Mouse (Mus musculus) embryonic facial prominence, embryonic 11.5 days (tissue): ENCODE results near the gene Draxin. TPM values are rescaled to one million over a fixed set of nuclear protein-coding genes. Genes with fewer than 3 reads are reported as not detected.
A peak's percentile ranks its signal among the peaks of the same experiment; 100 is the strongest.

Experiments
- ATAC-seq: fragments of 200-750 bp; cut with Nextera tagmentation; replicated peaks from 2 replicates; pipeline ENCODE4 v1.8.0; 2017; ENCODE audit warnings: low read depth; ENCODE audit not compliant: insufficient number of reproducible peaks, low FRiP score, low TSS enrichment
- DNase-seq: peaks from one replicate; pipeline ENCODE4 v3.0.0-alpha.2; 2015; ENCODE audit warnings: low spot score
- H3K27ac ChIP-seq: fragments of 300-500 bp; sonication (generic); replicated peaks from 2 replicates; pipeline ENCODE4 v1.5.1; 2014; ENCODE audit warnings: mild to moderate bottlenecking, low read depth, low read length, control low read depth
- H3K27me3 ChIP-seq: fragments of 300-500 bp; sonication (generic); 2 replicates; pipeline ENCODE4 v1.6.1; 2014; ENCODE audit warnings: mild to moderate bottlenecking, low read length, moderate library complexity, mixed read lengths; ENCODE audit not compliant: control insufficient read depth, insufficient read depth
- H3K36me3 ChIP-seq: fragments of 300-500 bp; sonication (generic); replicated peaks from 2 replicates; pipeline ENCODE4 v1.6.1; 2014; ENCODE audit warnings: low read depth, mild to moderate bottlenecking, low read length, moderate library complexity, mixed read lengths; ENCODE audit not compliant: control insufficient read depth, insufficient read depth
- H3K4me1 ChIP-seq: fragments of 300-500 bp; sonication (generic); 2 replicates; pipeline ENCODE4 v1.6.1; 2014; ENCODE audit warnings: low read length, mixed read lengths; ENCODE audit not compliant: control insufficient read depth, insufficient read depth
- H3K4me2 ChIP-seq: fragments of 300-500 bp; sonication (generic); 2 replicates; pipeline ENCODE4 v1.6.1; 2014; ENCODE audit warnings: low read depth, mild to moderate bottlenecking, control low read depth, low read length, moderate library complexity
- H3K4me3 ChIP-seq: fragments of 300-500 bp; sonication (generic); 2 replicates; pipeline ENCODE4 v1.5.1; 2014; ENCODE audit warnings: low read depth, low read length, control low read depth
- H3K9ac ChIP-seq: fragments of 300-500 bp; sonication (generic); replicated peaks from 2 replicates; pipeline ENCODE4 v1.6.1; 2014; ENCODE audit warnings: mild to moderate bottlenecking, control low read depth, low read length
- H3K9me3 ChIP-seq: fragments of 300-500 bp; sonication (generic); replicated peaks from 2 replicates; pipeline ENCODE4 v1.6.1; 2016; ENCODE audit warnings: mild to moderate bottlenecking, low read length, inconsistent platforms, mixed read lengths; ENCODE audit not compliant: control insufficient read depth
- WGBS: fragments of 180-500 bp; shearing (Covaris S2); extraction: QIAGEN DNeasy Blood & Tissue Kit; methylation state at CpG from one replicate; pipeline ENCODE4 v1.1.7; 2014; 5-methylcytosine and 5-hydroxymethylcytosine counted together
- polyA plus RNA-seq: library from polyadenylated mRNA; unstranded; fragments of >200 nt; fragmentation: Nextera tagmentation; extraction: Ambion mirVana; gene quantifications from 2 replicates; pipeline ENCODE4 v1.2.1, GENCODE M21; 2014

Draxin gene
- polyA plus RNA-seq, 1 experiment from 2014 or later: 1.2 TPM

DNA sequence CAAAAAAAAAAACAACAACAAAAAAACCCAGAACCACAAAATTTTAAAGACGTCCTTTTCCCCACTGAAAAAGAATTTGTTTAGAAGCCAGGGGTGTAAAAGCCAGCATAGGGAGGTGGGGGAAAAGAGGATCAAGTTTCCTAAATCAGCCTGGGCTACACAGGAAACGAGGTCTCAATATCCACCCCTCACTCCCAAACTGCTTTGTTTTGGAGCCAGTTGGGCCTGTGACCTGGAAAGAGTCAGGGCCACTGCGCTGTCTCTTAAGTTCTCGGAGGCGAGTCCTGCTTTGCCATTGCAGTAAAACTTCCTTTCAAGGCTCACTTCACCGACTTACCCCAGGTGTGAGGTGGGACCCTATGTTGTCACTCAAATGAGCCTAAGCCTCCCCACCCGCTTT lies 19.7 kb upstream of the Draxin start:
- Histone ChIP-seq H3K9ac (no peak overlapping the region), H3K4me3 (no peak overlapping the region), H3K27me3 (no peaks in the 10 kb centered on the region), H3K36me3 (peaks cover 2% of the 10 kb centered on the region), H3K4me1 (no peaks in the 10 kb centered on the region; the same call in 1 of the 2 replicates), H3K4me2 (no peak overlapping the region), H3K9me3 (no peaks in the 10 kb centered on the region), H3K27ac (no peak overlapping the region)
- ATAC-seq: no peak
- peak; percentile 28 for DNase-seq
- 17% methylated on average over 7 of the region's 7 CpGs for WGBS

DNA sequence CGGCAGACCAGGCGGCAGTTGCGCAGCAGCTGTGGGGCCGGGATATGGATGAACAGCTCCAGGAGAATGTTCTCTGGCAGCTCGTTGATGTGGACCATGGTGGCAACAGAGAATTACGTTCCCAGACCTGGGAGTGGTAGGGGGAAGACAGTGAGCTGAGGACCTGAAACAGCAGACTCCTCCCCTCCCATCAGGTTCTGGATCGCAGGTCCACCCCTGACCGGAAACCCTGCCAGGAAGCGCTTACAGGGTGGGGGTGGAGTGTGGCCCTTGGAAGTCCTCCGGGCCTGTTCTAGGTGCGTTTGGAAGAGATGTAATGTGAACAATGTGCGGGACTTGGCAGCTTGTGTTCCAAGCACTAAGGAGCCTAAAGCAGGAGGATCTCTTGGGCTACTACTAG lies 19.0 kb upstream of the Draxin start:
- no peak overlapping the region for H3K4me3 ChIP-seq
- H3K36me3 ChIP-seq: peaks cover 2% of the 10 kb centered on the region
- no peak overlapping the region for H3K27ac ChIP-seq
- no peaks in the 10 kb centered on the region; the same call in 1 of the 2 replicates for H3K4me1 ChIP-seq
- H3K27me3 ChIP-seq: no peaks in the 10 kb centered on the region
- no peak for ATAC-seq
- DNase-seq: no peak
- no peak overlapping the region for H3K4me2 ChIP-seq
- no peak overlapping the region for H3K9ac ChIP-seq
- H3K9me3 ChIP-seq: no peaks in the 10 kb centered on the region
- WGBS: 57% methylated on average over 12 of the region's 12 CpGs

DNA sequence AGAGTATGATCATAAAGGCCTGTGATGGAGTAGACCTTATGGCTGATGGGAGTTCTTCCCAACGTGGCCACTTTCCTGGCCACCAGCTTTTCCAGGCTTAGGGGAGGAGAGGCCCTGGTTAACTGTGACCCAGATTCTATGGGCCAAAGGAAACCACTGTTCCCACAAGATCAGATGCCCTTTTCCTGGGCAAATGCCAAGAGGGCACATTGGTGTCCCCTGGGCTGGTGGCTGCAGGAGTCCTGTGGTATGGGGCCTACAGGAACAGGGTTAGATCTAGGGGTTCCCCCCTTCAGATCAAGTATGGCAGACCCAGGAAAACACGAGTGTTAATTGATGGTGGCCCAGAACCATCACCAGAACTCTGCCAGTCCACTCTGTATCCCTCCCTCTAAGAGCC lies 17.2 kb upstream of the Draxin start:
- DNase-seq: no peak
- Histone ChIP-seq H3K4me2 (no peak overlapping the region), H3K4me3 (no peak overlapping the region), H3K36me3 (peaks cover 2% of the 10 kb centered on the region), H3K9ac (no peak overlapping the region), H3K27me3 (no peaks in the 10 kb centered on the region), H3K9me3 (no peaks in the 10 kb centered on the region), H3K4me1 (no peaks in the 10 kb centered on the region; the same call in 1 of the 2 replicates), H3K27ac (no peak overlapping the region)
- WGBS: 97% methylated on average over 2 of the region's 2 CpGs
- ATAC-seq: no peak

DNA sequence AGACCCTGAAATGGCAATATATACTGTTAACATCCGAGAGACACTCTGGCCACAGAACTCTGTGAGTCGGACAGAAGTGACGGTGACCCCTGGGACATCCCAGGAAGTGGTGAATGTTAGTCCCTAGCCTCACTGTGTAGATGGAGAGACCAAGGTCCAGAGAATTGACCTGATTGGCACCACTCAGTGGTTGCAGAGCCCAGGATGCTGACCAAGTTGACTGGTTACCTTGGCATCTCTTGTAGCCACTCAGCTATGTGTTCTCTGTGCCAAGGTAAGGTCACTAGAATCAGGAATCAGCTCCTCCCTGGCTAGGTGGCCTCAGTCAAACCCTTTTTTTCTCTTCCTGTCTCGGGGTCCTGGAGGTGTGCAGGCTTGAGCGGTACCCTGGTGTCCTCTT lies 13.2 kb upstream of the Draxin start:
- no peak overlapping the region for H3K9ac ChIP-seq
- ATAC-seq (no peak), DNase-seq (no peak)
- peaks cover 2% of the 10 kb centered on the region for H3K36me3 ChIP-seq
- no peaks in the 10 kb centered on the region for H3K27me3 ChIP-seq
- H3K4me2 ChIP-seq: no peak overlapping the region
- no peaks in the 10 kb centered on the region for H3K9me3 ChIP-seq
- WGBS: 83% methylated on average over 5 of the region's 5 CpGs
- H3K4me3 ChIP-seq: no peak overlapping the region
- peaks cover 4% of the 10 kb centered on the region for H3K4me1 ChIP-seq
- H3K27ac ChIP-seq: no peak overlapping the region

GRCm38 (mm10) chr4:148140098-148141011 lies 9.9 kb upstream of the Draxin start:
- H3K27ac ChIP-seq: peak overlapping the region; percentile 67
- peaks cover 4% of the 10 kb centered on the region for H3K4me1 ChIP-seq
- H3K4me3 ChIP-seq: peak overlapping the region; percentile 62
- peaks cover 2% of the 10 kb centered on the region; the same call in 1 of the 2 replicates for H3K27me3 ChIP-seq
- DNase-seq (peak; percentile 94), ATAC-seq (peak; percentile 91)
- no peaks in the 10 kb centered on the region; the same call in 1 of the 2 replicates for H3K36me3 ChIP-seq
- no peaks in the 10 kb centered on the region for H3K9me3 ChIP-seq
- H3K4me2 ChIP-seq: peak overlapping the region; percentile 88
- WGBS: under 1% methylated on average over 64 of the region's 65 CpGs
- peak overlapping the region; percentile 63 for H3K9ac ChIP-seq

DNA sequence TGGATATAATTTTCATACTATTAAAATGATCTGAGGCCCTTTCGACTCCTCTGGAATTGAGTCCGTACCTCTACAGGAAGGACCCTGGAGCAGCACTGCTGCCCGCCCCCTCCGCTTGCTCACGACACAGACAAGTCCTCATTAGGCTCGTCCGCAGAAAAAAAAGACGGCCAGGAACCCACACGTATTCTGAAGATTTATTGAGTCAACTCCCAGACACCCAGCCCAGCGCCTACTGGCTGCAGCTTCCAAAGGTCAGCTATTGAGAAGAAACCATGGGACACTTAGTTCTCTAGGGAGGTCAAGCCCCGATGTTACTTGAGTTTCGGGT lies 9.2 kb upstream of the Draxin start:
- Histone ChIP-seq H3K27me3 (peaks cover 2% of the 10 kb centered on the region; the same call in 1 of the 2 replicates), H3K27ac (no peak overlapping the region), H3K9ac (peak overlapping the region; percentile 23), H3K9me3 (no peaks in the 10 kb centered on the region), H3K4me1 (peaks cover 4% of the 10 kb centered on the region), H3K4me2 (peak overlapping the region; percentile 88), H3K36me3 (no peaks in the 10 kb centered on the region), H3K4me3 (peak overlapping the region; percentile 62)
- DNase-seq: no peak
- WGBS: 1% methylated on average over 12 of the region's 12 CpGs
- no peak; the same call in 1 of the 2 replicates for ATAC-seq

GRCm38 (mm10) chr4:148137503-148137902 lies 7.0 kb upstream of the Draxin start:
- H3K36me3 ChIP-seq: no peaks in the 10 kb centered on the region
- peaks cover 2% of the 10 kb centered on the region; the same call in 1 of the 2 replicates for H3K27me3 ChIP-seq
- H3K27ac ChIP-seq: no peak overlapping the region
- H3K4me3 ChIP-seq: no peak overlapping the region
- 71% methylated on average over 8 of the region's 8 CpGs for WGBS
- H3K4me2 ChIP-seq: no peak overlapping the region
- H3K9ac ChIP-seq: no peak overlapping the region
- no peaks in the 10 kb centered on the region for H3K9me3 ChIP-seq
- peaks cover 4% of the 10 kb centered on the region for H3K4me1 ChIP-seq
- no peak for DNase-seq
- ATAC-seq: no peak

DNA sequence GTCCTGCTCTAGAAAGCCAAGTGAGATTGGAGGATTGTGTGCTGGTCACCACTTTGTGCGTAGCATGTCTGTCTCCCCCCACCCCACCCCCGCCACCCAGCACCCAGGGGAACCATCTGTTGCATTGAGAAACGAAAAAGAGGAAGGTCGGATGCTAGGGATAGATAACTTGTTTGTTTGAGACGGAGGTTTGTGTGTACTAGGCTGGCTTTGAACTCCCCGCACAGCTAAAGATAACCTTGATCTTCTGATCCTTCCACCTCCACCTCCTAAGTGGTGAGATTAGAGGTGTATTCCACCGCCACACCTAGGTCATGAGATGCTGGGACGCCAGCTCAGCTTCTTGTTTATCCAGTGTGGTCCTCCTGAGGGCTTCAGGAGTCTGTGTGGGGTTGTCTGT lies 4.5 kb upstream of the Draxin start:
- 86% methylated on average over 8 of the region's 8 CpGs for WGBS
- peaks cover 11% of the 10 kb centered on the region for H3K27me3 ChIP-seq
- DNase-seq: no peak

More for the DNA sequence above, 4.5 kb upstream of the Draxin start:
- Histone ChIP-seq H3K4me1 (peaks cover 7% of the 10 kb centered on the region), H3K9ac (no peak overlapping the region), H3K4me3 (no peak overlapping the region), H3K36me3 (no peaks in the 10 kb centered on the region), H3K4me2 (no peak overlapping the region), H3K9me3 (no peaks in the 10 kb centered on the region), H3K27ac (no peak overlapping the region)
- ATAC-seq: no peak
